Mouse (Mus musculus) liver, postnatal 0 days (tissue): Measurements from ENCODE around the gene Vezf1. TPM values are rescaled to one million over a fixed set of nuclear protein-coding genes. Genes with fewer than 3 reads are reported as not detected.

Experiments used
- ATAC-seq: fragments of 200-750 bp; cut with Nextera tagmentation; 2 replicates; pipeline ENCODE4 v1.8.0; 2017; ENCODE audit warnings: mild to moderate bottlenecking, moderate library complexity
- DNase-seq: peaks from one replicate; pipeline ENCODE4 v3.0.0-alpha.2; 2016
- H3K27ac ChIP-seq: fragments of 300-500 bp; sonication (generic); 2 replicates; pipeline ENCODE4 v1.5.1; 2014; ENCODE audit warnings: antibody characterized with exemption, moderate library complexity, mild to moderate bottlenecking, low read depth
- H3K27me3 ChIP-seq: fragments of 300-500 bp; sonication (generic); 2 replicates; pipeline ENCODE4 v1.6.1; 2014; ENCODE audit warnings: low read length, control low read depth, mixed read lengths; ENCODE audit not compliant: insufficient read depth
- H3K36me3 ChIP-seq: fragments of 300-500 bp; sonication (generic); replicated peaks from 2 replicates; pipeline ENCODE4 v1.6.1; 2014; ENCODE audit warnings: mild to moderate bottlenecking, control low read depth, low read length, moderate library complexity, mixed read lengths; ENCODE audit not compliant: insufficient read depth
- H3K4me1 ChIP-seq: fragments of 300-500 bp; sonication (generic); 2 replicates; pipeline ENCODE4 v1.6.1; 2014; ENCODE audit warnings: antibody characterized with exemption, mild to moderate bottlenecking, control low read depth; ENCODE audit not compliant: insufficient read depth
- H3K4me2 ChIP-seq: fragments of 300-500 bp; sonication (generic); 2 replicates; pipeline ENCODE4 v1.6.1; 2014; ENCODE audit warnings: low read depth, mild to moderate bottlenecking, low read length, moderate library complexity, mixed read lengths
- H3K4me3 ChIP-seq: fragments of 300-500 bp; sonication (generic); 2 replicates; pipeline ENCODE4 v1.5.1; 2014; ENCODE audit warnings: low read depth, low read length
- H3K9ac ChIP-seq: fragments of 300-500 bp; sonication (generic); replicated peaks from 2 replicates; pipeline ENCODE4 v1.6.1; 2014; ENCODE audit warnings: mild to moderate bottlenecking, moderate library complexity
- H3K9me3 ChIP-seq: fragments of 300-500 bp; sonication (generic); 2 replicates; pipeline ENCODE4 v1.6.1; 2016; ENCODE audit warnings: mild to moderate bottlenecking, control low read depth, low read length, mixed read lengths
- CTCF ChIP-seq: sonication (generic); IDR thresholded peaks from 2 replicates; pipeline ENCODE4 v1.5.1; 2016; ENCODE audit warnings: antibody characterized with exemption, low read depth
- EP300 ChIP-seq: IDR thresholded peaks from 2 replicates; pipeline ENCODE4 v1.6.1; 2016; ENCODE audit warnings: antibody characterized with exemption, low read depth, mild to moderate bottlenecking
- WGBS: fragments of 180-500 bp; shearing (Covaris S2); extraction: QIAGEN DNeasy Blood & Tissue Kit; methylation state at CpG from one replicate; pipeline ENCODE4 v1.1.7; 2014; ENCODE audit not compliant: insufficient replicate concordance; 5-methylcytosine and 5-hydroxymethylcytosine counted together
- polyA plus RNA-seq: library from polyadenylated mRNA; unstranded; fragments of >200 nt; fragmentation: Nextera tagmentation; extraction: Ambion mirVana; gene quantifications from 2 replicates; pipeline ENCODE4 v1.2.1, GENCODE M21; 2015

Gene Vezf1
- polyA plus RNA-seq, 1 experiment from 2014 or later: 6.3 TPM

- no peak for DNase-seq
- Histone ChIP-seq H3K4me2 (no peak overlapping the region), H3K27ac (peak overlapping the region; percentile 51), H3K36me3 (no peaks in the 10 kb centered on the region), H3K27me3 (no peaks in the 10 kb centered on the region), H3K9ac (no peak overlapping the region), H3K4me3 (no peak overlapping the region), H3K4me1 (peaks cover 25% of the 10 kb centered on the region), H3K9me3 (no peaks in the 10 kb centered on the region)
- no peak for ATAC-seq
- TF ChIP-seq EP300 (no peak), CTCF (no peak)
- WGBS: 31% methylated on average over 10 of the region's 10 CpGs
Measured at GRCm38 (mm10) chr11:88117356-88118090, 49.4 kb downstream of the Vezf1 start.

- peaks cover 25% of the 10 kb centered on the region for H3K4me1 ChIP-seq
- TF ChIP-seq EP300 (no peak), CTCF (no peak)
Measured at GRCm38 (mm10) chr11:88118091-88118440, 50.0 kb downstream of the Vezf1 start.

DNA sequence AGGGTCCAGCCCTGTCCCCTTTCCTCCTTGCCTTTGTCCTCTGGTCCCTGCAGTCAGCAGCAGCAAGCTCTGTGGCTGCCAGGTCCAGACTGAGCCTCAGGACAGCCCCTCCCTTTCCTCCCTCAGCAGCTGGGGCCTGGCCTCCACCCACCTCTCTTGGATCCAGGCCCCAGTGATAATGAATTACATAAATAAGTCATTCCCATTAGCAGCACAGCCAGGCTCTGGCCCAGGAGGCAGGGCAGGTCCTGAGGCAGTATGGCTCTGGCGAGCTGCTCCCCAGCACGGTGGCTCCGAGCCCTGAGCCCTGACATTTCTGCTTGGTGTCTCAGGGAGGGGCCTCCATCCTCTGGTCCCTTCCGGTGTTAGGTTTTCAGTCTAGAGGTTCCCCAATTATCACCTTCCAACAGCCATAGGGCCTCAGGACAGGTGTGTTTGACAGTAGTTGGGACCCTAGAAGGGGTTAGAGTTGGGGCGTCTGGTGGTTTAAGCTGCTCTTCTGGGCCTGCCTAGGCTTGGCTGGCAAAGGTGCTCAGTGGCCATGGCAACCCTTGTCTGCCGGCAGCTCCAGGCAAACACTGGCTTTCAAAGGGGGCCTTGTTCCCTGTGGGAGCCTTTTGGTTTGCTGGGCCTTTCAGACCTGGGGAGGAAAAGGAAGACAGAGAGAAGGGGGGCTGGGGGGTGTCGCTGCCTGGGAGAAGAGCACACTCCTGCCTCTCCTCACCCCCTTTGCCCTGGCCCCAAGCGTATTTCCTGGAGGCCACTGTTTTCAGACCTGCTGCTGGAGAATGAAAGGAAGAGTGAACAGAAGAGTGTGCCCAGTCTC, 51.0 kb downstream of the Vezf1 start:
- H3K27ac ChIP-seq: no peak overlapping the region

More at GRCm38 (mm10) chr11:88118091-88118440, 50.0 kb downstream of the Vezf1 start:
- no peaks in the 10 kb centered on the region for H3K27me3 ChIP-seq
- DNase-seq (no peak), ATAC-seq (no peak)
- no peaks in the 10 kb centered on the region for H3K9me3 ChIP-seq
- peak overlapping the region; percentile 51 for H3K27ac ChIP-seq
- H3K4me3 ChIP-seq: no peak overlapping the region
- 49% methylated on average over 6 of the region's 6 CpGs for WGBS
- no peak overlapping the region for H3K9ac ChIP-seq
- H3K36me3 ChIP-seq: no peaks in the 10 kb centered on the region
- no peak overlapping the region for H3K4me2 ChIP-seq

DNA sequence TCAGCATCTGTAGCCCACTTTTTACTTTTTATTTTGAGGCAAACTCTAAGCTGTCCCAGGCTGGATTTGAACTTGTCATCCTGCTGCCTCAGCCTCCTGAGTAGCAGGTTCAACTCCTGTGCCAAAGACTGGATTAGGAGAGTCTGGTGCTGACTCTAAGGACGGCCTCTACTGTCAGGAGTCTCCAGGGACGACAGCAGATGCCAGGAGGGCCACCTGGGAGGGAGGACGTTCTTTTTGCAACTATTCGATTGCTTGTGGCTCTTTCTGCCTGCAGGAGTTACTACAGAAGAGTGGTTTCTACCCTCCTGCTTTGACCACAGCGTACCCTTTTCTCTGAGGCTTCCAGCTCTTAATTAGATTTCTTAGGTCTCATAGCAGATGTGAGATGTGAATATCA, 54.5 kb downstream of the Vezf1 start:
- WGBS: 64% methylated on average over 5 of the region's 5 CpGs
- Histone ChIP-seq H3K9me3 (no peaks in the 10 kb centered on the region), H3K36me3 (no peaks in the 10 kb centered on the region), H3K9ac (no peak overlapping the region), H3K4me2 (no peak overlapping the region), H3K27ac (no peak overlapping the region), H3K4me1 (peaks cover 10% of the 10 kb centered on the region), H3K27me3 (no peaks in the 10 kb centered on the region), H3K4me3 (no peak overlapping the region)
- no peak for ATAC-seq
- DNase-seq: no peak
- no peak for TF ChIP-seq CTCF
- no peak for TF ChIP-seq EP300

More for the DNA sequence above, 51.0 kb downstream of the Vezf1 start:
- no peak overlapping the region for H3K4me2 ChIP-seq
- H3K4me3 ChIP-seq: no peak overlapping the region
- peaks cover 25% of the 10 kb centered on the region for H3K4me1 ChIP-seq
- DNase-seq (no peak), ATAC-seq (0 out of 2 replicates have a peak, but pooled peaks have one; percentile 17)
- no peaks in the 10 kb centered on the region for H3K36me3 ChIP-seq
- no peak for TF ChIP-seq EP300
- TF ChIP-seq CTCF: no peak
- H3K9me3 ChIP-seq: no peaks in the 10 kb centered on the region
- WGBS: 36% methylated on average over 8 of the region's 8 CpGs
- no peak overlapping the region for H3K9ac ChIP-seq
- H3K27me3 ChIP-seq: no peaks in the 10 kb centered on the region

DNA sequence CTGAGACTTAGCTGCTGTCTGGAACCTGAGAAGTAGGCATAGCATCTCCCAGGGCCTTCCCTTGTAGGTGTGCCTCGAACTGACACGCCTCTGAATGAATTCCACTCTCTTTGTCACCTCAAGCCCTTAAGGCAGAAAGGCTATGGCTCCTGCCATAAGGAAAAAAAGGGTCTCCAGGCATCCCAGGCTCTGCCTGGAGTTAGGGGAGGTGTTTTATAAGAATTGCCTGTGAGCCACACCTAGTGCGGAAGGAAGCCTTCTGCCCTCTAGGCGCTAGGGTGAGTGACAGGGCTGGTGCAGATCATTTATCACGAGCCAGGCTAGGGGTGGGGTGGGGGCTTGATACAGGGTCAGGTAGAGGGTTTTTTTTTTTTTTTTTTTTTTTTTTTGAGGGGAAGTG, 54.9 kb downstream of the Vezf1 start:
- H3K4me1 ChIP-seq: peaks cover 7% of the 10 kb centered on the region; the same call in 1 of the 2 replicates
- no peak overlapping the region for H3K9ac ChIP-seq
- no peak for ATAC-seq
- no peak for DNase-seq
- H3K9me3 ChIP-seq: no peaks in the 10 kb centered on the region
- 51% methylated on average over 5 of the region's 5 CpGs for WGBS
- no peak for TF ChIP-seq CTCF
- no peak for TF ChIP-seq EP300
- no peak overlapping the region for H3K4me3 ChIP-seq
- H3K27me3 ChIP-seq: no peaks in the 10 kb centered on the region
- H3K36me3 ChIP-seq: no peaks in the 10 kb centered on the region
- H3K4me2 ChIP-seq: no peak overlapping the region
- no peak overlapping the region for H3K27ac ChIP-seq

DNA sequence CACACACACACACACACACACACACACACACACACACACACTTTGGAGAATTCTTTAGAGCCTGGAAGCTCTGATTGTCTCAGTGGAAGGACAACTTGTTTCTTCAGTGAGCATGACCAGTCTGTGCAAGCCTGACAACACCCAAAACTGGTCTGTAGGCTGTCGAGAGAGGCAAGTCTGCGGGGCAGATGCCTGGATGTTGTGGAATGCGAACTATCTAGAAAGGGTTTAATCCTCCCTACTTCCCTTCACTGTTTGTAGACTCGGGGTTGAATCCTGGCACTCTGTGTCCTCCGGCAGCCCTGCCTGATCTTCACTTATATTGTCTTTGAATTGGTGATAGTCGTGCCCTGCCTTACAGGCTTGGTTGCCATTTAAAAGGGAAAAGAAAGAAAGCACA, 55.7 kb downstream of the Vezf1 start:
- 45% methylated on average over 6 of the region's 6 CpGs for WGBS
- no peaks in the 10 kb centered on the region for H3K36me3 ChIP-seq
- peaks cover 5% of the 10 kb centered on the region; the same call in 1 of the 2 replicates for H3K4me1 ChIP-seq
- ATAC-seq: no peak
- no peaks in the 10 kb centered on the region for H3K27me3 ChIP-seq
- H3K9me3 ChIP-seq: no peaks in the 10 kb centered on the region
- no peak overlapping the region for H3K9ac ChIP-seq
- H3K4me3 ChIP-seq: no peak overlapping the region
- no peak overlapping the region for H3K4me2 ChIP-seq
- TF ChIP-seq CTCF (no peak), EP300 (no peak)
- no peak for DNase-seq
- H3K27ac ChIP-seq: no peak overlapping the region
